Mouse (Mus musculus) urinary bladder, postnatal 4 days (tissue): ENCODE measurements around the gene Ofcc1.

ENCODE experiments used
- DNase-seq, 2 experiments: peaks; one replicate each; pipeline ENCODE4 v3.0.0; 2021 to 2022; ENCODE audit warnings: low spot score in 2 of 2

Ofcc1 gene

GRCm38 (mm10) chr13:40000236-40000635 lies 361.0 kb downstream of the Ofcc1 start:
- no peak for DNase-seq

- DNase-seq: no peak
These were observed 363.3 kb downstream of the Ofcc1 start for GRCm38 (mm10) chr13:39997901-39998300.

GRCm38 (mm10) chr13:39979294-39980061 lies 381.8 kb downstream of the Ofcc1 start:
- DNase-seq: no peak

- DNase-seq: no peak
These were observed 392.8 kb downstream of the Ofcc1 start for GRCm38 (mm10) chr13:39968349-39969016.

GRCm38 (mm10) chr13:39957226-39957625 lies 404.0 kb downstream of the Ofcc1 start:
- no peak for DNase-seq

GRCm38 (mm10) chr13:39956017-39956416 lies 405.2 kb downstream of the Ofcc1 start:
- no peak for DNase-seq
